Mouse (Mus musculus) liver, embryonic 14.5 days (tissue): ENCODE data around the gene Samhd1. TPM values are rescaled to one million over a fixed set of nuclear protein-coding genes. Genes with fewer than 3 reads are reported as not detected.
"Not testable (repeated sequence)": the region's sequence is repeated elsewhere in the genome, so short reads cannot be mapped to it uniquely, and the experiment has no call there.

Source experiments
- ATAC-seq: fragments of 200-750 bp; cut with Nextera tagmentation; 2 replicates; pipeline ENCODE4 v1.8.0; 2017; ENCODE audit warnings: moderate number of reproducible peaks, mild to moderate bottlenecking, moderate library complexity; ENCODE audit not compliant: insufficient read depth
- DNase-seq, 3 experiments: peaks; one replicate each; pipeline ENCODE4 v3.0.0-alpha.2; 2012 to 2013; ENCODE audit warnings: low read depth in 3 of 3, low spot score in 3 of 3
- H3K27ac ChIP-seq: fragments of 300-500 bp; sonication (generic); 2 replicates; pipeline ENCODE4 v1.5.1; 2014; ENCODE audit warnings: moderate library complexity, mild to moderate bottlenecking, control low read depth, inconsistent platforms
- H3K27me3 ChIP-seq: fragments of 300-500 bp; sonication (generic); 2 replicates; pipeline ENCODE4 v1.6.1; 2014; ENCODE audit warnings: mild to moderate bottlenecking, low read length, moderate library complexity; ENCODE audit not compliant: control insufficient read depth, insufficient read depth
- H3K36me3 ChIP-seq: fragments of 300-500 bp; sonication (generic); replicated peaks from 2 replicates; pipeline ENCODE4 v1.6.1; 2014; ENCODE audit warnings: low read depth; ENCODE audit not compliant: control insufficient read depth, insufficient read depth
- H3K4me1 ChIP-seq, 2 experiments: fragments of 200-500 bp in 1 of 2; fragments of 300-500 bp in 1 of 2; sonication (generic) in 1 of 2; replicated peaks; 2 replicates each; pipeline ENCODE4 v1.6.1; 2012 to 2014; ENCODE audit warnings: antibody characterized with exemption in 1 of 2, inconsistent platforms in 1 of 2, low read length in 1 of 2; ENCODE audit not compliant: control insufficient read depth in 2 of 2, insufficient read depth in 2 of 2
- H3K4me2 ChIP-seq: fragments of 300-500 bp; sonication (generic); 2 replicates; pipeline ENCODE4 v1.6.1; 2014; ENCODE audit warnings: low read depth, mild to moderate bottlenecking, control low read depth, moderate library complexity
- H3K4me3 ChIP-seq, 2 experiments: fragments of 200-500 bp in 1 of 2; fragments of 300-500 bp in 1 of 2; sonication (generic) in 1 of 2; 2 replicates each; pipeline ENCODE4 v1.5.1; 2012 to 2014; ENCODE audit warnings: low read depth in 2 of 2, low read length in 2 of 2, mild to moderate bottlenecking in 2 of 2, control low read depth in 1 of 2, inconsistent platforms in 1 of 2, moderate library complexity in 1 of 2; ENCODE audit not compliant: insufficient read depth in 1 of 2
- H3K9ac ChIP-seq: fragments of 300-500 bp; sonication (generic); replicated peaks from 2 replicates; pipeline ENCODE4 v1.6.1; 2014; ENCODE audit warnings: mild to moderate bottlenecking, control low read depth, moderate library complexity
- H3K9me3 ChIP-seq: fragments of 300-500 bp; sonication (generic); 2 replicates; pipeline ENCODE4 v1.6.1; 2016; ENCODE audit warnings: low read length, mixed read lengths; ENCODE audit not compliant: control insufficient read depth
- CTCF ChIP-seq: IDR thresholded peaks from 2 replicates; pipeline ENCODE4 v1.5.1; 2016; ENCODE audit warnings: antibody characterized with exemption, low read depth, control low read depth
- EP300 ChIP-seq: IDR thresholded peaks from 2 replicates; pipeline ENCODE4 v1.6.1; 2016; ENCODE audit warnings: antibody characterized with exemption, low read depth
- WGBS: fragments of 180-500 bp; shearing (Covaris S2); extraction: QIAGEN DNeasy Blood & Tissue Kit; methylation state at CpG from one replicate; pipeline ENCODE4 v1.1.7; 2014; ENCODE audit not compliant: insufficient replicate concordance; 5-methylcytosine and 5-hydroxymethylcytosine counted together
- polyA plus RNA-seq, 2 experiments: library from polyadenylated mRNA; depleted of rRNA in 1 of 2; stranded (reverse) in 1 of 2; unstranded in 1 of 2; fragments of >200 nt; fragmentation: Nextera tagmentation in 1 of 2; extraction: Ambion mirVana in 1 of 2; gene quantifications; 2 replicates each; pipeline versions ENCODE4 v1.2.1 to v1.2.3; 2012 to 2014

Samhd1 gene
- polyA plus RNA-seq, 2 experiments = 11.9 to 18.0 TPM

DNA sequence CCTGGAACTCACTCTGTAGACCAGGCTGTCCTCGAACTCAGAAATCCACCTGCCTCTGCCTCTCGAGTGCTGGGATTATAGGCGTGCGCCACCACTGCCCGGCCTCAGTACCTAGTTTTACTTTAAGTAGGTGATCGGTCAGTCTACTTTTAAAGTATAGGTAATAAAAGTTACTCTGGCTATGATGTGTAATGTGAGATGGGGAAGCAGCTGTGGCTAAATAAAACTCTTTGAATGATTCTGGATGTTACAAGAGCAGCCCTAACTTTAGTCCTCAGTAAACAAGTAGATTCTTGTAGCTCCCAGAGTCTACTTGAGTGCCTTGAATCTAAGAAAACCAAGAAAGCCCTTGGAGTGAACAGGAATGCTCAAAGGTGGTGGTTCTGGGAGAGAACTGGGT lies 37.9 kb upstream of the Samhd1 start:
- no peak overlapping the region for H3K9ac ChIP-seq
- no peaks in the 10 kb centered on the region for H3K9me3 ChIP-seq
- H3K27ac ChIP-seq = no peak overlapping the region
- no peaks in the 10 kb centered on the region for H3K27me3 ChIP-seq
- TF ChIP-seq CTCF = no peak
- no peak for TF ChIP-seq EP300
- H3K36me3 ChIP-seq = peaks cover 80% of the 10 kb centered on the region
- H3K4me3 ChIP-seq = no peak overlapping the region
- H3K4me2 ChIP-seq = no peak overlapping the region
- 0 out of 4 replicates have a peak, but pooled peaks cover 0 to 1% of the 10 kb centered on the region in 2 experiments for H3K4me1 ChIP-seq
- DNase-seq = no peak
- 91% methylated on average over 6 of the region's 6 CpGs for WGBS
- no peak for ATAC-seq

DNA sequence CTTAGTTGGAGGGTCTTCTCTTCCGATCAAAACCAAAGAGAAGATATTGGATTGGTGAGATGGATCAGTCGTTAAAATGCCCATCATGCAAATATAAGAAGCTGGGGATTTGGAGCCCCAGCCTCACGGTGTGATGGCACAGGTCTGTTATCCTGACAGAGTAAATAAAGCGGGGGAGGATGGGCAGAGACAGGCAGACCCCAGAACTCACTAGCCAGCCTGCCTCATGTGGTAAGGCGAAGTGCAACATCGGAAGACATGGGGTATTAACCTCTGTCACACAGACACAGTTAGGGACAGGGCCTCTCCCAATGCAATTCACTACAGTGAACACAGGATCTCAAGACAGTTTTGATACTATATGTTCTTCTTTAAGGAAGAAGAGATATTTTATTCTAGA lies 35.6 kb upstream of the Samhd1 start:
- TF ChIP-seq CTCF (no peak), EP300 (no peak)
- Histone ChIP-seq H3K9ac (no peak overlapping the region), H3K27me3 (no peaks in the 10 kb centered on the region), H3K27ac (no peak overlapping the region), H3K4me2 (no peak overlapping the region), H3K36me3 (peaks cover 79% of the 10 kb centered on the region), H3K9me3 (no peaks in the 10 kb centered on the region), H3K4me1 (no peaks in the 10 kb centered on the region), H3K4me3 (no peak overlapping the region)
- DNase-seq = no peak
- 87% methylated on average over 6 of the region's 6 CpGs for WGBS
- ATAC-seq = no peak

DNA sequence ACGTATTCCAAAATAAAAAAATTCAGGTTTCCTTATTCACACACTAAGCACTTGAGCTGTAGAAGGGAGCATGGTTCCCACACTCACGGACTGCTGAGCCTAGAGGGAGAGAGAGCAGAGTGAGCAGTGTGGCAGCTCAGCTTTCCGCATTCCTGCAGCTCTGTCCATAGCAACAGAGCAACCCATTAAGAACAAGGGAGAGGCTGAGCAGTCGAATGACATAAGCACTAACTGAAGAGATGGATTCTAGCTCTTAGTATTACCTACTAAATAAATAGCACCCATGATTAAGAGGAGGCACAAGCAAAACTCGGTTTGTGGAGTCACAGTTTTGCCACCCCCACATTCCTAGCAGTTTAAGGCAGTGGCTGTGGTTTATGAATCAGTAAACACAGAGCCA lies 35.1 kb upstream of the Samhd1 start:
- Histone ChIP-seq H3K4me3 (no peak overlapping the region), H3K4me2 (no peak overlapping the region), H3K27ac (no peak overlapping the region), H3K4me1 (no peaks in the 10 kb centered on the region), H3K27me3 (no peaks in the 10 kb centered on the region), H3K9ac (no peak overlapping the region), H3K36me3 (peaks cover 77% of the 10 kb centered on the region), H3K9me3 (no peaks in the 10 kb centered on the region)
- ATAC-seq (no peak), DNase-seq (no peak)
- TF ChIP-seq CTCF = no peak
- no peak for TF ChIP-seq EP300
- WGBS = 78% methylated on average over 5 of the region's 5 CpGs

DNA sequence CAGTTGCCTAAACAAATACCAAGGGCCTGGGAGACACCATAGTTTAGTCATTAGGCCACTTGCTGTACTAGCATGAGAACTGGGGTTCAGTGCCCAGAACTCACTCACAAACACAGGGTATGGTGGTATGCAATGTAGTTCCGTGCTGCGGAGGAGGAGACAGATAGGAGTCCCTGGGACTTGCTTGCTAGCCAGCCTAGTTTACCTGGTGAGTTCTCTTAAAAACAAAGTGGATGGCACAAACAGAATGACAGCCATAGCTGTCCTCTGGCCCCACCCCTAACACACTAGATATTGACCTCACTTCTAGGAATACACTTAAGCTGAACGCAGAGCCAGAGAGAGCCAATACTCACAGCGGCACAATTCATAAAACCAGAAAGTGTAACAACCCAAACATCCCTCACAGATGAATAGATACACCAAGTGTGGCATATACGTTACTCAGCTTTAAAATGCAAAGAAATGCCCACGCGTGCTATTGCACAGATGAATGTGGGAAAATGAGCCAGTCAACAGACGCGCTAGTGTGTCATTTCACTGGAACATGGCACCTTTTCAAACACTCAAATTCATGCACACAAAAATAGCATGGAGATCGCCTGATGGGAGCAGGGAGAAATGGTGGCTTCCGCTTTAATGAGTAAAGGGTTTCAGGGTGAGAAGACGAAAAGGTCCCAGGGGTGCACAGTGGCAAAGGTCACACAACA lies 31.5 kb upstream of the Samhd1 start:
- ATAC-seq (no peak), DNase-seq (no peak)
- Histone ChIP-seq H3K27me3 (no peaks in the 10 kb centered on the region), H3K4me1 (no peaks in the 10 kb centered on the region), H3K4me3 (no peak overlapping the region), H3K9me3 (no peaks in the 10 kb centered on the region), H3K36me3 (peaks cover 72% of the 10 kb centered on the region), H3K4me2 (no peak overlapping the region), H3K9ac (no peak overlapping the region), H3K27ac (no peak overlapping the region)
- 90% methylated on average over 12 of the region's 12 CpGs for WGBS
- no peak for TF ChIP-seq CTCF
- TF ChIP-seq EP300 = no peak

DNA sequence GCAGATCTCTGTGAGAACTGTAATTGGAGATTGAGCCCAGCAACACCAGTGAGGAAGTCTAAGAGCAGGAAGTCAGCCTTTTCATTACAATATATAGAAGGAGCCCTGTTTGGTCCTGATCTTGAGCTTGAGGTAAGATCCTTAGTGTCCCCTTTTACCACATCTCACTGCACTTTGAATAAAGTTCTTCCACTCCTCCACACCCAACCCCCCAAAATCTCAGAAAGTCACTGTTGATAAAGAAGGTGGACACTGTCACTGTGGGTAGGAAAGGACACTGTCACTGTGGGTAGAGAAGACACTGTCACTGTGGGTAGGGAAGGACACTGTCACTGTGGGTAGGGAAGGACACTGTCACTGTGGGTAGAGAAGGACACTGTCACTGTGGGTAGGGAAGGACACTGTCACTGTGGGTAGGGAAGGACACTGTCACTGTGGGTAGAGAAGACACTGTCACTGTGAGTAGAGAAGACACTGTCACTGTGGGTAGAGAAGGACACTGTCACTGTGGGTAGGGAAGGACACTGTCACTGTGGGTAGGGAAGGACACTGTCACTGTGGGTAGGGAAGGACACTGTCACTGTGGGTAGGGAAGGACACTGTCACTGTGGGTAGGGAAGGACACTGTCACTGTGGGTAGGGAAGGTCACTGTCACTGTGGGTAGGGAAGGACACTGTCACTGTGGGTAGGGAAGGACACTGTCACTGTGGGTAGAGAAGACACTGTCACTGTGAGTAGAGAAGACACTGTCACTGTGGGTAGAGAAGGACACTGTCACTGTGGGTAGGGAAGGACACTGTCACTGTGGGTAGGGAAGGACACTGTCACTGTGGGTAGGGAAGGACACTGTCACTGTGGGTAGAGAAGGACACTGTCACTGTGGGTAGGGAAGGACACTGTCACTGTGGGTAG lies 30.5 kb upstream of the Samhd1 start:
- not testable (repeated sequence) for H3K4me2 ChIP-seq, DNase-seq, H3K4me3 ChIP-seq, H3K4me1 ChIP-seq, H3K9me3 ChIP-seq, H3K27me3 ChIP-seq, ATAC-seq, H3K27ac ChIP-seq, H3K9ac ChIP-seq
- H3K36me3 ChIP-seq = peaks cover 79% of the 10 kb centered on the region
